Mouse (Mus musculus): ENCODE results near the gene Rrp15.
"Not testable (repeated sequence)": the region's sequence is repeated elsewhere in the genome, so short reads cannot be mapped to it uniquely, and the experiment has no call there.

Gene Rrp15

DNA sequence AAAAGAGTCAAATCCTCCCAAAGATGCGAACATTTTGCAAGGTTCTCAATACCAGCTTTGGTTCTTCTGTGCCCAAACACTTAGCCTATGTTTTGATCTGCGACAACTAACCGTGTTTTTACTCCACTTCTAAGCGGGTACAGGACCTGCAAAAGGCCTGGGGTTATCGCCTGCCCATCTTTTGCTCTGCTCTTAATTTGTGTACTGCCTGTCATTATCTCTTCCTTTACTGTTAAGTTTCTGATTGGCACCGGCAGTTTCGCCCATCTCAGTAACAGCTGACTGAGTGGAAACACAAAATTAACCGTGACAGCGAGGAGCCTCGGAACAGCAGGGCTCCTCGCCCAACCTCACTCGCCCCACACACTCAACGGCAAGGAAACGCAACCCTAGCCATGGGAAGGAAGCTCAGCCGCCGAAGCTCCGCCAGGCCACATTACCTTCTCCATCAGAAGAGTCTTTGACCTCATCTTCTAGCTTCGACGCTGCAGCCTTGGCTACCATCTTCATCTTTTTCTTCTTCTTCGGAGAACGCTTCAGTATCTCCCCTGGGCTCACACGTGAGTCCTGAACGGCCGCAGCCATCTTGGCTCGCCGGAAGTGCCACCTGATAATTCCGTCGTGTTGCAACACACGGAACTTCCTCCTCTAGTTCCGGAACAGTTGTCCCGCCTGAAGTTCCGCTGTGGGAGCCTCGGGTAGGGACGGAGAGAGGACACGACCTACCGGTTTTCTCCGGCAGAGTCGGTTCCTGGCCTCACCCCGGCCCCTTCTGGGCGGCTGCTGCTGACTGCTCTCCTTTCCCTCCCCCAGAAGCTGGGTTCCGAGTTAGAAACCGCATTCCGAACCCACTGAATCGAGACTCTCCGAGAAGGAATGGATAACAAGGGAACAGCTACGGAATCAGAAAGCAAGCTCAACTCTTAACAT is at the start of gene Rrp15:
Gene Rrp15 (minus strand): TSS at position 635 of the 930 bp plus-strand sequence.
- peak; percentile 95 for DNase-seq (ENCODE audit: extremely low spot score, low spot score)

DNA sequence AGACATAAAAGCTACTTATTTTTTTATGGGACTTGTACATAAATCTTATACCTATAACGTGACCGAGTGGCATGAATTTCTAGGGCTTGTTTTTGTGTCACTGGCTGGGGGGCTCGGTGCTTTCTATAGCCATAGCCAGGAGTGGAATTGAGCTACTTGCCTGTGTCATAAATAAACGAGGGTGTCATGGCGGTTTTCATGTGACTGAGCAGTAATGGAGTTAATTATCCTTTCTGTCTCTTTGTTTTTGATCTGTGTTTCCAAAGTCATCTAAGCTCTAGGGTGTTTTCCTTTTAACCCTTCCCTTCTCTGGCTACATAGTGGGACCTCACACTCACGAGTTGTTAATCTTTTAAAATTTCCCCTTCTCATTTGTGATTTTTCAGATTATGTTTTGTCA is 48.8 kb upstream of the Rrp15 start:
- no peak for DNase-seq (ENCODE audit: extremely low spot score, low spot score)

DNA sequence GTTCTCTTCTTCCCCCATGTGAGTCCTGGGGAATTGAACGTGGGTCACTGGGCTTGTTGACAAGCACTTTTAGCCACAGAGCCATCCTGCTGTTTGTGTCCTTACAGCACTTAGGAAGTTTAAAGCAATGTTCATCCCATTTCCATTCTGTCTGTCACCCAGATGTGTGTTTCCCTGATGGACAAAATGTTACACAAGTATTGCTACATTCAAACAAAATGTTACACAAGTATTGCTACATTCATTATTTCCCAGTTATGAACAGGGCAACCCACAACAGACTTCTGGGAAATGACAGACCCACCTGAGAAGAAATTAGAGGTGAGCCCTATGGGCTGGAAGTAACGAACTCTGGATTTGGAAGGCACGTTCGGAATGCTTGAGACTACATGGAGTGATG is 36.2 kb upstream of the Rrp15 start:
- no peak for DNase-seq (ENCODE audit: extremely low spot score, low spot score)

DNA sequence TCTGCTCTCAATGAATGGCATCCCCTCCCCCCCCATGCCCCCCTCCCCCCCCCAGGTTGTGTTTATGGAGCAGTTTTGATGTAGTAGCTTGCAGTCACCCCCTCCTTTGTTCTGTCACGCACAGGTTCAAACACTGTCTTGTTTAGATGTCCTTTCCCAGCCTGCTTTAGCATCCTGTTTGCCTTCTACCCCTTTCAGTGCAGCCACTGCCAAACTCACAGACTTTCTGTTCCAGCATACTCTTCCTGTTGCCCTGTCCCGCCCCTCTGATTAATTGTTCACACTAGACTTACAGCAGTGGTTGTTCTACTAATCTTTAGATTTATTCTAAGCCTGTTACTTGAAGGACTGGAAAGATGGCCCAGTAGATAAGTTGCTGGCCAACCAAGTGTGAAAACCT is 31.7 kb upstream of the Rrp15 start:
- DNase-seq (ENCODE audit: extremely low spot score, low spot score), result no peak

DNA sequence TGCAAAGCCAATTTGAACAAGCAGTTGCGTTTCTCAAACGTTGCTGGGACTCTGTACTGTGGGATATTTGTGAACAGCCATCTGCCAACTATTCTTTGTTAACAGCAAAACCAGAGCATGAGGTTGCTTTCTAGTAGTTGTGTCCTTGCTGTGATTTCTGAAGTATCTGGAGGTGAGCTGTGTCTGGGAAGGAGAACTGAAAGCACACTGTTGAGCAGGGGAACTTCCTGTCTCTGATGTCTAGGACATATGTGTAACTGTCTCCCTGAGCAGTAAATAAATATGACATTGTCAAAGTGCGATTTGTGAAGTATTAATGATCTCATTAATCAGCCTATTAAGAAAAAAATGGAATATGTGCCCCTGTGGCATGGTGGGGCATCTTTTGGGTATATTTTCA is 24.0 kb upstream of the Rrp15 start:
- no peak for DNase-seq (ENCODE audit: extremely low spot score, low spot score)

DNA sequence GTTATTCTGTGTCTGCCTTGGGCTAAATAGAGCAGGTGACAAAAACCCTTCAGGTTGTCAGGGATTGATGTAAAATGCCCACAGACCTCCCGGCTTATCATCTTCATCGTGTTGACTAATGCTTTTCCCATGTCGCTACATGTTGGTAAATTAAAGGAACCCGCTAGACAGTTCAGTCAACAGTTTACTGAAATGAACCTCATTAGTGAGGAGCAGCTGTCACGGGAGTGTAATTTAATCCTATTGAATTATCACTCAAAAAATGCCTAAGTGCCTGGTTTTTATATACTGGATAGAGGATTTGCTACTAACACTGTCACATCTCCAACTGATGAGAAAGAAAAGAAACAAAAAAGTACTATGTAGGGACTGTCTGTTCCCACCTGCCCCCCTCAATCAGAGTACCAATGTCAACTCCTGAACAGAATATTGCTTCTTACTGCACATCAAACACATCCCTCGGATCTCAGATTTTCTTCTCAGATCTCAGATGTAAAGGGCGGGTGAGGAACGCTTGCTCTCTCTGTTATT is 23.5 kb upstream of the Rrp15 start:
- no peak for DNase-seq (ENCODE audit: extremely low spot score, low spot score)

DNA sequence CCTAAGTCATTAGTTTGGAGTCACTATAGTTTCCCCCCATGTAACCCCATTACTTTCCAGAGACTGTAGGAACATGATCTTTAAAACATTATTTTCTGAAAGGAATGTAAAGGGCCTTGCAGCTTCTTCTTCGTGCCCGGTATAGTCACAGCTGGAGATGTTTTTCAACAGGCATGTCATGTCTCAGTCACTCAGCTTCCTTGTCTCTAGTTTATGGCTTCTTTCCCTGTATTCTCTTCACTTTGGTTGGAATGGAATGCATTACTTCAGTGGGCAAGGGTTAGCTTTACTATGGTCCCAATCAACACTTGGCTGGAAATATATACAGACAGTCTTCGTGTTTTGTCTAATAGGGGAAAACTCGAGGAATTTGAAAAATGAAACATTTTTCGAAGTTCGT is 22.8 kb upstream of the Rrp15 start:
- DNase-seq (ENCODE audit: extremely low spot score, low spot score), result no peak

DNA sequence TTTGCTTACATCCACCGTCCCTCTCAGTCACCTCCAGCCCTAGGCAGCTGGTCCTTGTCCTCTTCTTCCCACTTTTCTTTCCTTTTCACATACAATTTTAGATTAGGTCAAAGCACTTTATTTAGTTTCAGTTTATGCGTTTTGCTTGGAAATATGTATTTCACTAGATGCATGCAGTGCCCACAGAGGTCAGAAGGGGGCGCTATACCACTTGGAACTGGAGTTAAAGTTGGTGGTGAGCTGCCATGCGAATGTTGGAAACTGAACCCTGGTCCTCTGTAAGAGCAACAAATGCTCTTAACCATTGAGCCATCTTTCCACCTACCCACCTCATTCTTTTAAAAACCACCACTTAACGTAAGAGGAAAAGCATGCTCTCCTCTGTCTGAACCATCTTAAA is 21.5 kb upstream of the Rrp15 start:
- DNase-seq (ENCODE audit: extremely low spot score, low spot score), result no peak

DNA sequence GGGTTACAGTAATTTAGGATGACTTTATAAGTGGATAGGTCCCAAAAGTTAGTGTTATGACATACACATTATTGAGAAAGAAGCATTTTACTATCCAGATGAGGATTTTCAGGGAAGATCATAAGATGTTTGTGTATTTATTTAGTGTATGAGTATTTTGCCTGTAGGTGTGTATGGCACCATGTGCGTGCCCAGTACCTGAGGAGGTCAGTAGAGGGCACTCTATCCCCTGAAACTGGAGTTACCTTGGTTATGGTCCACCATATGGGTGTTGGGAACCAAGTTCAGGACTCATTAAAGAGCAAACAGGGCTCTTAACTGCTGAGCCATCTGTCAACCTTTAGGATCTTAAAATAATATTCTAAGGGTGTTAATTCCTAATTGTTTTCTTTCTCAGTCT is 19.2 kb upstream of the Rrp15 start:
- no peak for DNase-seq (ENCODE audit: extremely low spot score, low spot score)

DNA sequence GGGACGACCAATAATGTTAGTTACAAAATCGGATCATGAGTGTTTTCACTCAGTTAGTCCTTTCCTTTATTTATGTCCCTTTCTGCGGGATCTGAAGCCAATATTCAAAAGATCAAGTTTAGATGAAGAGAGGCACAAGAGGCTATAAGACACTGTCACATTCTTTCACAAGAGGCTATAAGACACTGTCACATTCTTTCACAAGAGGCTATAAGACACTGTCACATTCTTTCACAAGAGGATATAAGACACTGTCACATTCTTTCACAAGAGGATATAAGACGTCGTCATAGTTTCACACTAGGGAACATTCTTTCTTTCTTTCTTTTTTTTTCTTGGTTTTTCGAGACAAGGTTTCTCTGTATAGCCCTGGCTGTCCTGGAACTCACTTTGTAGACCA is 14.3 kb upstream of the Rrp15 start:
- not testable (repeated sequence) for DNase-seq (ENCODE audit: extremely low spot score, low spot score)

DNA sequence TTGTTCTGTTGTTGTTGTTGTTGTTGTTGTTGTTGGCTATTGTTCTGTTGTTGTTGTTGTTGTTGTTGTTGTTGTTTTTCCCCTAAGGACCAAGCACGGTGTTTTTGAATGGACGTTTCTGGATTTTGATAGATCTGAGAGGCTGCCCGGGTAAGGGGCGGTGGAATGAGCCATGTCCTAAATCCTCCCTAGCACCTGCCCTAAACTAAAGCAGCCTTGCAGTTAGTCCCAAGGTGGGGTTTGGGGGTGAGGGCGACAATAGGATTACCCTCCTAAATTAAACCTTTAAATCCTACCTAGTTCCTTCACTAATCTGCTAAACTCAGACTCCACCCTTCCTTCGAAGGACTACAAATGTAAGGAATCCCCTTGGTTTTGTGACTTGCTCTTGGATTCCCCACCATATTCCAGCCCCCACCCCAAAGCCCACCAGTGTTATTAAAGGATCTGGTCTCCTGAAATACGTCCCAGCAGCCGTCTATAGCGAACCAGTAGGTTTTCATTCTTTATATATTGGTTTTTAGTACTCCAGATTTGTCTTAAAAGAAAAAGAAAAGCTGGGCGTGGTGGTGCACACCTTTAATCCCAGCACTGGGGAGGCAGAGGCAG is 621 bp upstream of the Rrp15 start:
- DNase-seq (ENCODE audit: extremely low spot score, low spot score), result no peak

DNA sequence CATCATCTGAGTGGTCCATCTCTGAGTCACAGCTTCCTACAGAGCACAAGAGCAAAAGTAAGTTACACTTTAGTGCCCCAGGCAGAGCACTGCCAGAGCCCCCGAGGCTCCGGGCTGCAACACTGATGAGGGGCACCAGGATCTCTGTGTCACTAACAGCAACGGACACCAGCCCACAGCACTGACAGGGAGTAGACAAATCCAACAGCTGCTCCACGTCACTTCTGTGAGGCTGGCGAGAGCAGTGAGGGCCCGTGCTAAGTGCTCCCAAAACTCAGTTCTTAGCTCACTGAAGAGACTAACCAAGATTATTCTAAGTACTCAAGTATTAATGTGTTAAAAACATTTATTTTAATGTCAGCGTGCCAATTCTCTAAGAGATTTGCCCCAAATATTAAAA is 9.3 kb downstream of the Rrp15 start:
- DNase-seq (ENCODE audit: extremely low spot score, low spot score), result no peak

DNA sequence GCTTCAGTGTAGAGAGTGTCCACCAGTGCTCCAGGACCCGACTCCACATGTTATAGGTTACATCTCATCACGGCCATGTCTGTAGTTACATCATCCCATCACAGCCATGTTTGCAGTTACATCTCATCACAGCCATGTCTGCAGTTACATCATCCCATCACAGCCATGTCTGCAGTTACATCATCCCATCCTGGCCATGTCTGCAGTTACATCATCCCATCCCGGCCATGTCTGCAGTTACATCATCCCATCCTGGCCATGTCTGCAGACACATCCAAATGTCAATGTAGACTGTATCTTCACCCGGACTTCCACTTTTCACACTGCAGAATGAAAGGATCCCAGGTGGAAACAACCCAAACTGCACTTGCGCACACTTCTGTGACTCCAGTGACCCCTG is 13.6 kb downstream of the Rrp15 start:
- DNase-seq (ENCODE audit: extremely low spot score, low spot score), result no peak

DNA sequence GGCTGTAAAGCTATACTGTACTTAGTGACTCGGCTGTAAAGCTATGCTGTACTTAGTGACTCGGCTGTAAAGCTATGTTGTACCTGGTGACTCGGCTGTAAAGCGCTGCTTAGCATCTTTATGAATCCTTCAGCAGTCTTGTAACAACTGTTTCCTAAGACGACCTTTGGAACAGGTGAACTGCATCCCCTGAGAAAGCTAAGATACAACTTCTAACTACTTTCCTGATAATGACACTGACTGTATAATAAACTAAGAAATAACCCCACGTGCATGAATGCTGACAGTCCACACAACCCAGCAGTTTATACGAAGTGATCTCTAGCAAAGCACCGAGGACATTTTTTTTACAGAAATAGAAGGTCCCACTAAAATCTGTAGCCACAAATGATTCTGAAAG is 16.1 kb downstream of the Rrp15 start:
- no peak for DNase-seq (ENCODE audit: extremely low spot score, low spot score)

DNA sequence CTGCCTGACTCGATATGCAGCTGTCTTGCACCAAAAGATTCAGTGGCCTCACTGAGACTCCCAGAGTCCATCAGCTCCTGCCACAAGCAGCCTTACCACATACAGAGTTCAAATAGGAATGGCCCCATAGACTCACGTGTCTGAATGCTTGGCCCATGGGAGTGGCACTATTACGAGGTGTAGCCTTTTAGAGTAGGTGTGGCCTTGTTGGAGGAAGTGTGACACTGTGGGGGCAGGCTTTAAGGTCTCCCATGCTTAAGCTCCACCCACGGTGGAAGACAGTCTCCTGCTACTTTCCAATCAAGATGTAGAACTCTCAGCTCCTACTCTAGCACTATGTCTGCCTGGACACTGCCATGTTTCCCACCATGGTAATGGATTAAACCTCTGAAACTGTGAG is 20.4 kb downstream of the Rrp15 start:
- DNase-seq (ENCODE audit: extremely low spot score, low spot score), result no peak

DNA sequence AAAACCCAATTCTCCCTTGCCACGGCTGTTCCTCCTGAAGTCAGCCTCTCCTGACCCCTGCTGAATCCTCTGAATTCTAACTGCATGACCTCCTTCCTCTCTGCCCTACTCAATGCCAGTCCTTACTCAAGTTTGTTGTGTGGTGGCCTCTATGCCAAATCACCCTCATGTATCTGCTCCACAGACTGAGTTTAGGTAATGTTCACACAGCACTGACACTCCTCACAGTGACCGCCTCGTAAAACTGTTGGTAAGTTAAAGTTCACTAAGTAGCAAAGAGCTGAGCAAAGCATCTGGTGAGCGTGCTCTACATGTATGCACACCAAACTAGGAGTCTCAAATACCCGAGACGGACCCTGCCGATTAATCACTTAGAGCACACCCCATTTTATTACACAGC is 23.0 kb downstream of the Rrp15 start:
- no peak for DNase-seq (ENCODE audit: extremely low spot score, low spot score)

DNA sequence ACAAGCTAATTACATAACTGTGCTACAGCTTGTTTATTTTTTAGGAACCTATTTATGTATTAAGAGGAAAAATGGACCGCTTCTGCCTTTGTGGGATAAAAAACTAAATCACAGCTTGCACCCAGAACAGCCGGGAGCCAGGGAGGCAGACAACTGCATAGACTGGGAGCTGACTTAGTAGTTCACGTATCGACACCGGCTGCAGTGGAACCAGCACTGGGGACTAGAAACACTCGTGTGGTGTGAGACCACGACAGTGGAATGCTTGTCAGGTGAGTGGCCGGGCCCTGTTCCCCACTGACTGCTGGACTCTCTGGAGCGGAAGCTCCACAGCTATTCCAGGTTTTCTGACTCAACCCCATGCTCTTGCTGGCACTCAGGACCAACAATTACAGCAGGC is 26.9 kb downstream of the Rrp15 start:
- no peak for DNase-seq (ENCODE audit: extremely low spot score, low spot score)

DNA sequence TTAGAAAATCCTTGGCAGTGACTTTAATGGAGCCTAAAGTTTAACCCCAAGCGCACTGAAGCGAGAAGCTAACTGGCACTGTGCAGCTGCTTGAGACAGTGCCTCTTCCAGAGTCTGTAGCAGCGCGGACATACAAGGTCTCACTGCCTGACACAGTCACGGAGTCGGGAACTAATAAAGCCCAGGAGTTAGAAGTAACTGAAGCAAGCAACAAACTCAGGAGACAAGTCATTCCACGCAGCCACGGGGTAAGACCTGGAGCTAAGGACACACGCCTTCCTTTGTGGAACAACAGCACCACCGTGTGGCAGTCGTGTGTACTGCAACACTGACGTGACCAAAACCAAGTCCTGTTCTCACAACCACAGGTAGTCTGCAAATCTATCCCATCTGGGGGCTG is 27.3 kb downstream of the Rrp15 start:
- peak; percentile 86 for DNase-seq (ENCODE audit: extremely low spot score, low spot score)

DNA sequence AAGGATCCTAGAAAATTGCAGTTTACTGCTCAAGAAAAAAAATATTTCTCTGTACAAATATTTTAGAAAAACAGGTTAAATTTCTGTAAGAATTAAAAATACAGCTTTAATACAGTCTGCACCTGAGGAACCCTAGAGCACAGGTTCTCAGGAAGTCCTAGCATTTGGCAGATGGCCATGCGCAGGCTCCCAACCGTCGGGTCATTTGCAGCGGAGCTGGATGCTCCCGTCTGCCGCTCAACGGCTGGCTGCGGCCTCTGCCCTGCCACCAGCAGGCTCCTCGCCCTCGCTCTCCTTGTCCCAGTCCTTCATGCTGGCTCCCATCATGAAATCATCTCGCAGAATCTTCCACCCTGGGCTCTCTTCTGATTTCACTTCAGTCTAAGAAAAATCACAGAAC is 28.0 kb downstream of the Rrp15 start:
- DNase-seq (ENCODE audit: extremely low spot score, low spot score), result no peak

DNA sequence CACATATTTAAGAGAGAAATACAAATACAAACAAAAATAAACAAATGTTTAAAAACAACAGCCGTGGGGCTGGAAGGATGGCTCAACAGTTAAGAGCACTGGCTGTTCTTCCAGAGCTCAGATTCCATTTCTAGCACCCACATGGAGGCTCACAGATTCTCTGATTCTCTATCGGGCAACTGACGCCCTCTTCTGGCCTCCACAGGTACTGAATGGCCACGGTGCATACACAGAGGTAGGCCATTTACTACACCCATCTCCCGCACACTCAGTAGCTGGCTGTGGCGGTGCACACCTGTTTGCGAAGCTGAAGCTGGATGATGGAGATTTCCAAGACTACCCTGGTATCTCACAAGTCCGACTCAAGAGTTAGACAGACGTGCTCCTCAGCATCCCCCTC is 29.4 kb downstream of the Rrp15 start:
- no peak for DNase-seq (ENCODE audit: extremely low spot score, low spot score)

DNA sequence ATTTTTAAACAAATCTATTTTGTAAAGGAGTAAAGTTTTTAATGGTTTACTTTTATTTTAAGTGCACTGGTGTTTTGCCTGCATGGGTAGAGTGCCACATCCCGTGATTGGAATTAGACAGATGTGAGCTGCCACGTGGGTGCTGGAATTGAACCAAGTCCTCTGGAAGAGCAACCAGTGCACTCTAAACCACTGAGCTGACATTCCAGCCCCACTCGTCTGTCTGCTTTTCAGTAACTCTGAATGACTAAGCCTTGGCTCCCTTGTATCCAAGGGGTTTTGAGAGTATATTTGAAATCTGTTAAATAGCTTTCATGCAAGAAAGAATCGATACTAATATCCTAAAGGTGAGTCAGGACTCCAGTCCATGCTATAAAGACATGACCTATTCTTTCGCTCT is 30.3 kb downstream of the Rrp15 start:
- no peak for DNase-seq (ENCODE audit: extremely low spot score, low spot score)

DNA sequence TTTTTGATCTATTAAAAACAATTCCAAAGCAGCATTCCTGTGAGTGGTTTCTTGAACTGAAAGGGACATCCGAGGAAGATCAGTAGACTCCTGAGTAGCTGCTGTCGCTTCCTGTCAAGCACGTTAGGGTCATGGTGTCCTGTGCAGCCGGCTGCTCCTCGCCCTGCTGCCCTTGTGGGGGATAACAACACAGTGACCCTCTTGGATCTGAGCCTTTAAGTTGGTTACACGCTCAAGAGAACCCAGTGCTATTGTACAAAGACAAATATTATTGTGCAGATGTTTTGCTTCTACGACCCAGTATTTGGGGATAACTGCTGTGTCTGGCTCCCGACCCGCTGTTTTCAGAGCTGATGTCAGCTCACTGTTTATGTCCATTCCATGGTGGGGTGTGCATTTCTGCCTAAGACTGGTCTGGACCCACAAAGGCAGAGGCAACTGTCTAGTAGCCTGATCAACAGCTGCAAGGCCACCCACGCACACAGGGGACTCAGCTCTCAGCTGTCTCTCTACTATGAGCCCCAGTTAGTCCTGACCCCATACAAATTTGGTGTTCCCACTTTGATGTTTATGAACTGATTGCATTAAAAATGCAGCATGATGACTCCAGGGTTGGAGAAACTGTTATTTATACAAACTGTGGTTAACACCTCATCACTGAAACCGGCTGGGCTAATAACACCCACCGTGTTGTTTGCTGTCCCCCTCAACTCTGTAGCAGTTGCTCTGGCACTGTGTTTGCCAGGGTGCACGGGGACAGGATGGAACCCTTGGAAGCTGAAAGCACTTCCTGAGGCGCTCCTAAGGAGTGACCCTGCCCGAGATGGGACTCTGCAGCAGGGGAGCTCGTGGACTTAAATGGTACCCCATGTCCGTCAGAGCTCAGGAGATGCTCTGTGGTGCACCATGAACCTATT is 33.9 kb downstream of the Rrp15 start:
- DNase-seq (ENCODE audit: extremely low spot score, low spot score), result no peak
